Mouse (Mus musculus) forebrain, embryonic 13.5 days (tissue): Measurements from ENCODE around the gene Tmeff1. TPM values are rescaled to one million over a fixed set of nuclear protein-coding genes. Genes with fewer than 3 reads are reported as not detected.
A peak's percentile ranks its signal among the peaks of the same experiment; 100 is the strongest.

ENCODE experiments used
- ATAC-seq: fragments of 200-750 bp; cut with Nextera tagmentation; 2 replicates; pipeline ENCODE4 v1.8.0; 2017
- H3K27ac ChIP-seq: fragments of 300-500 bp; sonication (generic); 2 replicates; pipeline ENCODE4 v1.5.1; 2015; ENCODE audit warnings: inconsistent platforms, mild to moderate bottlenecking, moderate library complexity
- H3K27me3 ChIP-seq: fragments of 300-500 bp; sonication (generic); 2 replicates; pipeline ENCODE4 v1.6.1; 2015; ENCODE audit warnings: mild to moderate bottlenecking, inconsistent platforms
- H3K36me3 ChIP-seq: fragments of 300-500 bp; sonication (generic); 2 replicates; pipeline ENCODE4 v1.6.1; 2015; ENCODE audit warnings: mild to moderate bottlenecking, inconsistent platforms; ENCODE audit not compliant: poor library complexity, severe bottlenecking
- H3K4me1 ChIP-seq: fragments of 300-500 bp; sonication (generic); 2 replicates; pipeline ENCODE4 v1.6.1; 2015; ENCODE audit warnings: inconsistent platforms
- H3K4me2 ChIP-seq: fragments of 300-500 bp; sonication (generic); 2 replicates; pipeline ENCODE4 v1.6.1; 2015; ENCODE audit warnings: inconsistent platforms, mild to moderate bottlenecking, moderate library complexity
- H3K4me3 ChIP-seq: fragments of 300-500 bp; sonication (generic); 2 replicates; pipeline ENCODE4 v1.5.1; 2015; ENCODE audit warnings: mild to moderate bottlenecking, inconsistent platforms
- H3K9ac ChIP-seq: fragments of 300-500 bp; sonication (generic); 2 replicates; pipeline ENCODE4 v1.6.1; 2015; ENCODE audit warnings: mild to moderate bottlenecking, inconsistent platforms
- H3K9me3 ChIP-seq: fragments of 300-500 bp; sonication (generic); replicated peaks from 2 replicates; pipeline ENCODE4 v1.6.1; 2016; ENCODE audit warnings: inconsistent platforms
- WGBS: fragments of 180-500 bp; shearing (Covaris S2); methylation state at CpG from one replicate; pipeline ENCODE4 v1.1.7; 2015; 5-methylcytosine and 5-hydroxymethylcytosine counted together
- polyA plus RNA-seq: library from polyadenylated mRNA; unstranded; fragments of >200 nt; fragmentation: Nextera tagmentation; extraction: Ambion mirVana; gene quantifications from 2 replicates; pipeline ENCODE4 v1.2.1, GENCODE M21; 2015

Tmeff1 gene
- polyA plus RNA-seq, 1 experiment from 2014 or later, result 117 TPM

- H3K9me3 ChIP-seq, result no peaks in the 10 kb centered on the region
- peak overlapping the region; percentile 78 for H3K27ac ChIP-seq
- no peak overlapping the region for H3K4me3 ChIP-seq
- ATAC-seq, result peak; percentile 71
- H3K36me3 ChIP-seq, result peaks cover 8% of the 10 kb centered on the region; the same call in 1 of the 2 replicates
- no peaks in the 10 kb centered on the region for H3K27me3 ChIP-seq
- H3K9ac ChIP-seq, result peak overlapping the region; percentile 62
- peaks cover 80% of the 10 kb centered on the region for H3K4me1 ChIP-seq
- WGBS, result 14% methylated on average over 9 of the region's 9 CpGs
- peak overlapping the region; percentile 40 for H3K4me2 ChIP-seq
These were observed 38.1 kb upstream of the Tmeff1 start for GRCm38 (mm10) chr4:48546568-48547496.

- Histone ChIP-seq H3K36me3 (peaks cover 22% of the 10 kb centered on the region), H3K9me3 (no peaks in the 10 kb centered on the region), H3K27ac (peak overlapping the region; percentile 57; the same call in 1 of the 2 replicates), H3K27me3 (no peaks in the 10 kb centered on the region), H3K9ac (peak overlapping the region; percentile 5; the same call in 1 of the 2 replicates), H3K4me1 (peaks cover 63% of the 10 kb centered on the region), H3K4me3 (no peak overlapping the region), H3K4me2 (no peak overlapping the region; the same call in 1 of the 2 replicates)
- WGBS, result 55% methylated on average over 6 of the region's 6 CpGs
- peak; percentile 35; the same call in 1 of the 2 replicates for ATAC-seq
These were observed 36.5 kb upstream of the Tmeff1 start for GRCm38 (mm10) chr4:48548393-48549045.

- H3K4me3 ChIP-seq, result no peak overlapping the region
- no peak overlapping the region for H3K27ac ChIP-seq
- no peaks in the 10 kb centered on the region for H3K9me3 ChIP-seq
- no peak overlapping the region for H3K4me2 ChIP-seq
- H3K27me3 ChIP-seq, result no peaks in the 10 kb centered on the region
- H3K9ac ChIP-seq, result no peak overlapping the region
- peaks cover 51% of the 10 kb centered on the region for H3K4me1 ChIP-seq
- peaks cover 31% of the 10 kb centered on the region for H3K36me3 ChIP-seq
- 74% methylated on average over 5 of the region's 5 CpGs for WGBS
- ATAC-seq, result no peak
These were observed 35.3 kb upstream of the Tmeff1 start for GRCm38 (mm10) chr4:48549661-48550060.

GRCm38 (mm10) chr4:48552486-48553064 lies 32.4 kb upstream of the Tmeff1 start:
- Histone ChIP-seq H3K27ac (no peak overlapping the region), H3K4me3 (no peak overlapping the region), H3K36me3 (peaks cover 46% of the 10 kb centered on the region), H3K9me3 (no peaks in the 10 kb centered on the region), H3K27me3 (no peaks in the 10 kb centered on the region), H3K9ac (no peak overlapping the region), H3K4me1 (peaks cover 27% of the 10 kb centered on the region), H3K4me2 (no peak overlapping the region)
- ATAC-seq, result no peak
- 86% methylated on average over 27 of the region's 27 CpGs for WGBS

GRCm38 (mm10) chr4:48554132-48554531 lies 30.8 kb upstream of the Tmeff1 start:
- 87% methylated on average over 7 of the region's 7 CpGs for WGBS
- no peak overlapping the region for H3K4me3 ChIP-seq
- no peaks in the 10 kb centered on the region for H3K27me3 ChIP-seq
- H3K4me2 ChIP-seq, result no peak overlapping the region
- H3K9ac ChIP-seq, result no peak overlapping the region
- no peaks in the 10 kb centered on the region for H3K9me3 ChIP-seq
- H3K4me1 ChIP-seq, result peaks cover 11% of the 10 kb centered on the region
- H3K36me3 ChIP-seq, result peaks cover 60% of the 10 kb centered on the region
- ATAC-seq, result no peak
- no peak overlapping the region for H3K27ac ChIP-seq

- no peaks in the 10 kb centered on the region for H3K9me3 ChIP-seq
- no peak for ATAC-seq
- H3K4me1 ChIP-seq, result peaks cover 10% of the 10 kb centered on the region; the same call in 1 of the 2 replicates
- WGBS, result 17% methylated on average over 3 of the region's 3 CpGs
- no peak overlapping the region for H3K9ac ChIP-seq
- no peaks in the 10 kb centered on the region for H3K27me3 ChIP-seq
- H3K27ac ChIP-seq, result no peak overlapping the region
- no peak overlapping the region for H3K4me3 ChIP-seq
- H3K4me2 ChIP-seq, result no peak overlapping the region
- peaks cover 69% of the 10 kb centered on the region for H3K36me3 ChIP-seq
These were observed 29.2 kb upstream of the Tmeff1 start for GRCm38 (mm10) chr4:48555729-48556128.

GRCm38 (mm10) chr4:48559652-48560051 lies 25.3 kb upstream of the Tmeff1 start:
- H3K9me3 ChIP-seq, result no peaks in the 10 kb centered on the region
- peak; percentile 36; the same call in 1 of the 2 replicates for ATAC-seq
- H3K4me1 ChIP-seq, result peaks cover 10% of the 10 kb centered on the region; the same call in 1 of the 2 replicates
- H3K4me3 ChIP-seq, result no peak overlapping the region
- WGBS, result 76% methylated on average over 14 of the region's 14 CpGs
- peaks cover 75% of the 10 kb centered on the region for H3K36me3 ChIP-seq
- no peak overlapping the region for H3K27ac ChIP-seq
- no peak overlapping the region for H3K4me2 ChIP-seq
- no peaks in the 10 kb centered on the region for H3K27me3 ChIP-seq
- no peak overlapping the region for H3K9ac ChIP-seq

GRCm38 (mm10) chr4:48561824-48562223 lies 23.1 kb upstream of the Tmeff1 start:
- WGBS, result 94% methylated on average over 8 of the region's 8 CpGs

GRCm38 (mm10) chr4:48564962-48565361 lies 20.0 kb upstream of the Tmeff1 start:
- no peak overlapping the region for H3K4me2 ChIP-seq
- ATAC-seq, result no peak
- H3K36me3 ChIP-seq, result peaks cover 47% of the 10 kb centered on the region
- H3K4me1 ChIP-seq, result no peaks in the 10 kb centered on the region
- H3K9ac ChIP-seq, result no peak overlapping the region
- H3K27me3 ChIP-seq, result no peaks in the 10 kb centered on the region
- H3K27ac ChIP-seq, result no peak overlapping the region
- H3K9me3 ChIP-seq, result no peaks in the 10 kb centered on the region
- no peak overlapping the region for H3K4me3 ChIP-seq

More at GRCm38 (mm10) chr4:48561824-48562223, 23.1 kb upstream of the Tmeff1 start:
- Histone ChIP-seq H3K4me1 (peaks cover 7% of the 10 kb centered on the region; the same call in 1 of the 2 replicates), H3K9ac (no peak overlapping the region), H3K27me3 (no peaks in the 10 kb centered on the region), H3K4me2 (no peak overlapping the region), H3K36me3 (peaks cover 73% of the 10 kb centered on the region), H3K27ac (no peak overlapping the region), H3K4me3 (no peak overlapping the region), H3K9me3 (no peaks in the 10 kb centered on the region)
- ATAC-seq, result no peak

GRCm38 (mm10) chr4:48576361-48576760 lies 8.6 kb upstream of the Tmeff1 start:
- H3K27ac ChIP-seq, result no peak overlapping the region
- whole genome bisulfite sequencing, result 83% methylated on average over 7 of the region's 7 CpGs
- ATAC-seq, result no peak
- H3K36me3 ChIP-seq, result no peaks in the 10 kb centered on the region
- H3K27me3 ChIP-seq, result no peaks in the 10 kb centered on the region
- no peak overlapping the region for H3K4me2 ChIP-seq
- H3K4me1 ChIP-seq, result peaks cover 16% of the 10 kb centered on the region
- no peaks in the 10 kb centered on the region for H3K9me3 ChIP-seq
- no peak overlapping the region for H3K4me3 ChIP-seq
- no peak overlapping the region for H3K9ac ChIP-seq

GRCm38 (mm10) chr4:48577831-48578230 lies 7.1 kb upstream of the Tmeff1 start:
- Histone ChIP-seq H3K27me3 (no peaks in the 10 kb centered on the region), H3K4me3 (no peak overlapping the region), H3K4me2 (no peak overlapping the region), H3K9ac (no peak overlapping the region), H3K36me3 (no peaks in the 10 kb centered on the region), H3K9me3 (no peaks in the 10 kb centered on the region), H3K4me1 (peaks cover 23% of the 10 kb centered on the region), H3K27ac (no peak overlapping the region)
- ATAC-seq, result peak; percentile 37; the same call in 1 of the 2 replicates
- WGBS, result 74% methylated on average over 1 of the region's 1 CpGs

GRCm38 (mm10) chr4:48578399-48578798 lies 6.6 kb upstream of the Tmeff1 start:
- WGBS, result 39% methylated on average over 4 of the region's 4 CpGs
- ATAC-seq, result peak; percentile 31; the same call in 1 of the 2 replicates
- Histone ChIP-seq H3K9me3 (no peaks in the 10 kb centered on the region), H3K4me3 (no peak overlapping the region), H3K9ac (no peak overlapping the region), H3K4me2 (no peak overlapping the region), H3K36me3 (no peaks in the 10 kb centered on the region), H3K4me1 (peaks cover 26% of the 10 kb centered on the region), H3K27me3 (no peaks in the 10 kb centered on the region), H3K27ac (no peak overlapping the region)
